8 mouse cellular contexts compared by ENCODE assay signal in the genomic region with DNA sequence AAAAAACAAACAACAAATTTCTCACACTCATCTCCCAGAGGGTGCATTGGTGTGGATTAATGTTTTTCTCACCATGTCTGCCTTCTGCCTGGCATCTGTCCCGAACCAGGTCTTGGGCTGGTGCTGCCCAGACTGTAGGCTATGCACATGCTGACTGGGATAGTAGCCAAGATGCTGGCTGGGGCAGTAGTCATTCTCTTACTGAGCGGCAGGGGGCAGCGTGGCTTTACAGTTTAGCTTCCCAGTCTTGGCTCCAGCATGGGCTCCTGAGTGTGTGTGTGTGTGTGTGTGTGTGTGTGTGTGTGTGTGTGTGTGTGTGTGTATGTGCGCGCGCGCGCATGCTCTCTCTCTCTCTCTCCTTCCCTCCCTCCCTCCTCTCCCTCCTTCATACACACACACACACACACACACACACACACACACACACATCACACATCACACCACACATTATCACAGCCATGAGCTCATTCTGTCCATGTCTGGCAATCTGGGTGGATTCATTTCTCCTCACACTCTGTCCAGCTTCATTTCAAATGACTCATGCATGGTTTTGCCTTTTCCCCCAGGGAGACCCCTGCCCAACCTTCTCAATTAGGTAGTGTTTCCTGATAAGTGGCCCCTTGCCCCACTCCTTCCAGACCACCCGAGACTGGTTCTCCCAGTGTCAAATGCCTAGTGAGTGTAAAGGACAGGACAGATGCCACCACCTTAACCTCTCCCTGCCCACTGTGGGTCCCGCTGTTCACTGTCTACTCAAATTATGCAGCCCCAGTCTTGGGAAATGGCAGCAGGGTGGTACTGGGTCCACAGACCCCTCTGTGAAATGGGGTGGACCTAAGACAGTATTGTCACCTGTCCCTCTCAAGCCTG. TPM values are rescaled to one million over a fixed set of nuclear protein-coding genes. Genes with fewer than 3 reads are reported as not detected.
DNase-seq lines count a peak whose midpoint lies in the region; ATAC-seq and TF ChIP-seq lines count a peak whose summit lies in the region.
"Had no signal": no experiment of that assay in that cellular context is flagged by ENCODE, and none has a peak within 500 bp of the region (broad histone marks: within the 10 kb centered on the region; RNA-seq: fewer than 3 reads in every experiment).

No protein-coding gene starts in this region.

- H3K9ac ChIP-seq in midbrain, embryonic 14.5 days (replicated peaks; ENCODE audit: low read length), result no peak overlapping the region

- DNase-seq in MN1 (ENCODE audit: low spot score), result peak; percentile 93
- DNase-seq in forebrain, embryonic 10.5 days (ENCODE audit: extremely low spot score, low spot score), result peak; percentile 77
- peak; percentile 84 to 86 for DNase-seq in heart, postnatal 36 days
- DNase-seq in left cerebral cortex, adult 18-20 months (ENCODE audit: low spot score in 2 of 2), result peak; percentile 82 to 83
- peak; percentile 90 for DNase-seq in midbrain, embryonic 14.5 days
- peak; percentile 50 to 74 for DNase-seq in spleen, postnatal 4 days (ENCODE audit: low spot score in 2 of 2)

- WGBS in forebrain, embryonic 10.5 days, result 32% methylated on average over 5 of the region's 10 CpGs
- 23% methylated on average over 10 of the region's 10 CpGs for WGBS in midbrain, embryonic 14.5 days

- no peaks in the 10 kb centered on the region for H3K36me3 ChIP-seq in forebrain, embryonic 10.5 days (replicated peaks)
- no peaks in the 10 kb centered on the region for H3K36me3 ChIP-seq in midbrain, embryonic 14.5 days (ENCODE audit: control insufficient read depth, insufficient read depth, low read length)

- H3K4me3 ChIP-seq in bone marrow macrophage, adult 2 months (ENCODE audit: insufficient read depth, low read length), result no peak overlapping the region
- H3K4me3 ChIP-seq in forebrain, embryonic 10.5 days, result no peak overlapping the region
- H3K4me3 ChIP-seq in midbrain, embryonic 14.5 days (replicated peaks; ENCODE audit: low read depth, low read length), result no peak overlapping the region
- H3K4me3 ChIP-seq: megakaryocyte, embryonic 14.5 days had no signal

- no peaks in the 10 kb centered on the region for H3K4me1 ChIP-seq in bone marrow macrophage, adult 2 months (ENCODE audit: control insufficient read depth, insufficient read depth, low read length)
- peaks cover 30% of the 10 kb centered on the region for H3K4me1 ChIP-seq in forebrain, embryonic 10.5 days
- H3K4me1 ChIP-seq in midbrain, embryonic 14.5 days (ENCODE audit: control insufficient read depth, insufficient read depth, low read length), result peaks cover 17% of the 10 kb centered on the region; the same call in 1 of the 2 replicates

- ATAC-seq in midbrain, embryonic 14.5 days (ENCODE audit: low FRiP score, low TSS enrichment), result peak; percentile 67

- H3K27me3 ChIP-seq in forebrain, embryonic 10.5 days (ENCODE audit: poor library complexity, severe bottlenecking), result peaks cover 92% of the 10 kb centered on the region
- peaks cover 55% of the 10 kb centered on the region for H3K27me3 ChIP-seq in midbrain, embryonic 14.5 days (ENCODE audit: control insufficient read depth, insufficient read depth, low read length)

- 0 out of 2 replicates have a peak, but pooled peaks have one; percentile 20 for TF ChIP-seq CTCF in bone marrow macrophage, adult 2 months (IDR thresholded peaks at IDR 0.05; ENCODE audit: low read depth, low read length)

- H3K4me2 ChIP-seq in midbrain, embryonic 14.5 days (ENCODE audit: low read length), result no peak overlapping the region

- intact Hi-C loops in heart, postnatal 36 days (cut with DNase I), result loop anchor here (1.0 kb wide), 1 partner anchor 180 kb away; no protein-coding TSS in a partner anchor

- no peak overlapping the region for H3K27ac ChIP-seq in bone marrow macrophage, adult 2 months (ENCODE audit: insufficient read depth, low read depth, low read length)
- no peak overlapping the region for H3K27ac ChIP-seq in forebrain, embryonic 10.5 days
- no peak overlapping the region for H3K27ac ChIP-seq in midbrain, embryonic 14.5 days (replicated peaks; ENCODE audit: low read depth, low read length)

- no peak for TF ChIP-seq POLR2A in bone marrow macrophage, adult 2 months (IDR thresholded peaks at IDR 0.05; ENCODE audit: borderline replicate concordance, low read depth, low read length)

- H3K9me3 ChIP-seq in forebrain, embryonic 10.5 days, result no peaks in the 10 kb centered on the region
- H3K9me3 ChIP-seq in midbrain, embryonic 14.5 days (ENCODE audit: control insufficient read depth, low read length), result no peaks in the 10 kb centered on the region
- H3K9me3 ChIP-seq: megakaryocyte, embryonic 14.5 days had no signal

RNA-seq across cellular contexts. Expression of gene Wnt9a, which starts 3.8 kb away (rescaled TPM):
- polyA plus RNA-seq in bone marrow macrophage, adult 2 months (2012; ENCODE audit: insufficient read depth, insufficient read length, missing spikeins), result not detected in 2 replicates
- polyA plus RNA-seq in forebrain, embryonic 10.5 days (2016; fragmentation: Nextera tagmentation; extraction: Ambion mirVana), result 9.9 and 10.9 TPM in 2 replicates
- total RNA-seq in heart, postnatal 36 days (2021), result 1 to 10 TPM; 6.0 to 6.2 TPM
- total RNA-seq in left cerebral cortex, adult 18-20 months (2021), result 10 to 100 TPM; 11.9 to 17.2 TPM
- polyA plus RNA-seq in midbrain, embryonic 14.5 days (2014; fragmentation: Nextera tagmentation; extraction: Ambion mirVana), result 1.6 and 1.7 TPM in 2 replicates

RNA-seq across cellular contexts. Expression of gene Wnt3a, which starts 12.4 kb away (rescaled TPM):
- not detected in 2 replicates for polyA plus RNA-seq in bone marrow macrophage, adult 2 months (2012; ENCODE audit: insufficient read depth, insufficient read length, missing spikeins)
- 8.4 and 11.8 TPM in 2 replicates for polyA plus RNA-seq in forebrain, embryonic 10.5 days (2016; fragmentation: Nextera tagmentation; extraction: Ambion mirVana)
- total RNA-seq in heart, postnatal 36 days (2021), result not detected
- total RNA-seq in left cerebral cortex, adult 18-20 months (2021), result under 1 TPM in 1 of 2 experiments, not detected in 1; 0.12 TPM
- 0.43 and 0.46 TPM in 2 replicates for polyA plus RNA-seq in midbrain, embryonic 14.5 days (2014; fragmentation: Nextera tagmentation; extraction: Ambion mirVana)
